Comparison of ENCODE assay signal across 8 mouse cellular contexts in genomic region chr11:55031211-55031990, GRCm38 (mm10). TPM values are rescaled to one million over a fixed set of nuclear protein-coding genes. Genes with fewer than 3 reads are reported as not detected.
DNase-seq lines count a peak whose midpoint lies in the region; ATAC-seq and TF ChIP-seq lines count a peak whose summit lies in the region.

No protein-coding gene starts in this region.

- H3K36me3 ChIP-seq in kidney, embryonic 14.5 days (ENCODE audit: control insufficient read depth, insufficient read depth, low read length), result peaks cover 3% of the 10 kb centered on the region; the same call in 1 of the 2 replicates
- H3K36me3 ChIP-seq in limb, embryonic 10.5 days, result peaks cover 2% of the 10 kb centered on the region; the same call in 1 of the 2 replicates
- no peaks in the 10 kb centered on the region for H3K36me3 ChIP-seq in neural tube, embryonic 14.5 days (ENCODE audit: control insufficient read depth, insufficient read depth, low read length)

- ATAC-seq in kidney, embryonic 14.5 days (ENCODE audit: low FRiP score, low TSS enrichment), result peak; percentile 28; the same call in 1 of the 2 replicates
- no peak for ATAC-seq in neural tube, embryonic 14.5 days (ENCODE audit: low read depth)

- H3K4me3 ChIP-seq in kidney, embryonic 14.5 days (ENCODE audit: low read length), result peak overlapping the region; percentile 61; the same call in 1 of the 2 replicates
- H3K4me3 ChIP-seq in bone marrow, adult 2 months (replicated peaks; ENCODE audit: control insufficient read depth, low read depth, low read length), result no peak overlapping the region
- peak overlapping the region; percentile 63 for H3K4me3 ChIP-seq in limb, embryonic 10.5 days
- 0 out of 2 replicates have a peak overlapping the region, but pooled peaks have one; percentile 54 for H3K4me3 ChIP-seq in neural tube, embryonic 14.5 days (ENCODE audit: low read depth, low read length)

- no peaks in the 10 kb centered on the region for H3K9me3 ChIP-seq in kidney, embryonic 14.5 days (ENCODE audit: control insufficient read depth, low read length)
- no peaks in the 10 kb centered on the region for H3K9me3 ChIP-seq in limb, embryonic 10.5 days (replicated peaks)
- no peaks in the 10 kb centered on the region for H3K9me3 ChIP-seq in neural tube, embryonic 14.5 days (ENCODE audit: control insufficient read depth, low read length)

- H3K4me1 ChIP-seq in kidney, embryonic 14.5 days (ENCODE audit: control insufficient read depth, insufficient read depth, low read length), result peaks cover 34% of the 10 kb centered on the region
- no peaks in the 10 kb centered on the region; the same call in 1 of the 2 replicates for H3K4me1 ChIP-seq in bone marrow, adult 2 months (ENCODE audit: control insufficient read depth, insufficient read depth, low read length)
- peaks cover 46% of the 10 kb centered on the region for H3K4me1 ChIP-seq in limb, embryonic 10.5 days
- peaks cover 9% of the 10 kb centered on the region; the same call in 1 of the 2 replicates for H3K4me1 ChIP-seq in neural tube, embryonic 14.5 days (ENCODE audit: control insufficient read depth, insufficient read depth, low read length)

- DNase-seq in kidney, postnatal 36 days, result no peak
- peak; percentile 35 for DNase-seq in limb, embryonic 10.5 days (ENCODE audit: low spot score)
- no peak for DNase-seq in layer of hippocampus, postnatal 36 days
- DNase-seq in kidney, adult 8-10 months, result no peak
- no peak for DNase-seq in ovary, postnatal 14 days (ENCODE audit: low spot score)

- peak overlapping the region; percentile 89 for H3K4me2 ChIP-seq in kidney, embryonic 14.5 days (replicated peaks; ENCODE audit: low read depth, low read length)
- peak overlapping the region; percentile 96 for H3K4me2 ChIP-seq in neural tube, embryonic 14.5 days (ENCODE audit: low read depth, low read length)

- TF ChIP-seq POLR2A in bone marrow, adult 2 months (IDR thresholded peaks at IDR 0.05; ENCODE audit: borderline replicate concordance, control insufficient read depth, low read depth, low read length), result no peak

- H3K27me3 ChIP-seq in kidney, embryonic 14.5 days (ENCODE audit: control insufficient read depth, insufficient read depth, low read length), result no peaks in the 10 kb centered on the region
- H3K27me3 ChIP-seq in limb, embryonic 10.5 days (ENCODE audit: low read depth, poor library complexity, severe bottlenecking), result peaks cover 22% of the 10 kb centered on the region
- H3K27me3 ChIP-seq in neural tube, embryonic 14.5 days (ENCODE audit: control insufficient read depth, insufficient read depth, low read length), result no peaks in the 10 kb centered on the region; the same call in none of the 2 replicates

- H3K27ac ChIP-seq in kidney, embryonic 14.5 days (ENCODE audit: low read depth, low read length), result peak overlapping the region; percentile 64; the same call in 1 of the 2 replicates
- H3K27ac ChIP-seq in bone marrow, adult 2 months (ENCODE audit: control insufficient read depth, insufficient read depth, low read depth, low read length, poor library complexity), result peak overlapping the region; percentile 15; the same call in 1 of the 2 replicates
- H3K27ac ChIP-seq in limb, embryonic 10.5 days, result peak overlapping the region; percentile 79
- peak overlapping the region; percentile 16; the same call in 1 of the 2 replicates for H3K27ac ChIP-seq in neural tube, embryonic 14.5 days (ENCODE audit: low read depth, low read length)

- H3K9ac ChIP-seq in kidney, embryonic 14.5 days (ENCODE audit: low read depth, low read length), result peak overlapping the region; percentile 58
- no peak overlapping the region for H3K9ac ChIP-seq in neural tube, embryonic 14.5 days (replicated peaks; ENCODE audit: low read depth, low read length)

- no peak for TF ChIP-seq CTCF in bone marrow, adult 2 months (IDR thresholded peaks at IDR 0.05; ENCODE audit: control insufficient read depth, insufficient read depth, low read length)

- 64% methylated on average over 10 of the region's 10 CpGs for WGBS in kidney, embryonic 14.5 days
- WGBS in bone marrow, adult 2 months, result 17% methylated on average over 10 of the region's 10 CpGs
- WGBS in limb, embryonic 10.5 days, result 64% methylated on average over 10 of the region's 10 CpGs
- WGBS in neural tube, embryonic 14.5 days, result 47% methylated on average over 10 of the region's 10 CpGs

RNA-seq across cellular contexts. Expression of gene Anxa6, which starts 1.8 kb away (rescaled TPM):
- 125 and 174 TPM in 2 replicates for polyA plus RNA-seq in kidney, embryonic 14.5 days (2014; fragmentation: Nextera tagmentation; extraction: Ambion mirVana)
- 17.6 and 30.5 TPM in 2 replicates for polyA plus RNA-seq in bone marrow, adult 2 months (2011; ENCODE audit: insufficient read depth, insufficient read length, low replicate concordance, missing spikeins)
- 53.5 and 69.1 TPM in 2 replicates for polyA plus RNA-seq in limb, embryonic 10.5 days (2016; fragmentation: Nextera tagmentation; extraction: Ambion mirVana)
- 42.3 and 106 TPM in 2 replicates for polyA plus RNA-seq in neural tube, embryonic 14.5 days (2014; fragmentation: Nextera tagmentation; extraction: Ambion mirVana)
- total RNA-seq in layer of hippocampus, postnatal 36 days (2021), result 10 to 100 TPM; 95.8 to 96.4 TPM

RNA-seq across cellular contexts. Expression of gene Ccdc69, which starts 46.5 kb away (rescaled TPM):
- 3.5 and 3.6 TPM in 2 replicates for polyA plus RNA-seq in kidney, embryonic 14.5 days (2014; fragmentation: Nextera tagmentation; extraction: Ambion mirVana)
- 2.8 and 7.7 TPM in 2 replicates for polyA plus RNA-seq in bone marrow, adult 2 months (2011; ENCODE audit: insufficient read depth, insufficient read length, low replicate concordance, missing spikeins)
- 0.61 and 0.85 TPM in 2 replicates for polyA plus RNA-seq in limb, embryonic 10.5 days (2016; fragmentation: Nextera tagmentation; extraction: Ambion mirVana)
- 0.37 TPM in 1 of 2 replicates, not detected in the other for polyA plus RNA-seq in neural tube, embryonic 14.5 days (2014; fragmentation: Nextera tagmentation; extraction: Ambion mirVana)
- under 1 TPM in 1 of 2 experiments, not detected in 1; 0.35 TPM for total RNA-seq in layer of hippocampus, postnatal 36 days (2021)

Comparison
In these comparisons a context has a peak if more than half of its experiments do, and no peak if none do; other contexts are left out.
1. H3K27ac ChIP-seq: peak in every context shown above with its lines; median percentile 79 in limb, embryonic 10.5 days; 64 in kidney, embryonic 14.5 days; 16 in neural tube, embryonic 14.5 days; 15 in bone marrow, adult 2 months.